Mouse (Mus musculus) mature B cell (primary cell): ENCODE data around the gene Prdm8.

Experiments used
- in situ Hi-C: fragments of 300-500 bp; cut with MboI; formaldehyde crosslinking; loops from 2 replicates; pipeline ENCODE4 v1.14.3; 2019

The Prdm8 gene

DNA sequence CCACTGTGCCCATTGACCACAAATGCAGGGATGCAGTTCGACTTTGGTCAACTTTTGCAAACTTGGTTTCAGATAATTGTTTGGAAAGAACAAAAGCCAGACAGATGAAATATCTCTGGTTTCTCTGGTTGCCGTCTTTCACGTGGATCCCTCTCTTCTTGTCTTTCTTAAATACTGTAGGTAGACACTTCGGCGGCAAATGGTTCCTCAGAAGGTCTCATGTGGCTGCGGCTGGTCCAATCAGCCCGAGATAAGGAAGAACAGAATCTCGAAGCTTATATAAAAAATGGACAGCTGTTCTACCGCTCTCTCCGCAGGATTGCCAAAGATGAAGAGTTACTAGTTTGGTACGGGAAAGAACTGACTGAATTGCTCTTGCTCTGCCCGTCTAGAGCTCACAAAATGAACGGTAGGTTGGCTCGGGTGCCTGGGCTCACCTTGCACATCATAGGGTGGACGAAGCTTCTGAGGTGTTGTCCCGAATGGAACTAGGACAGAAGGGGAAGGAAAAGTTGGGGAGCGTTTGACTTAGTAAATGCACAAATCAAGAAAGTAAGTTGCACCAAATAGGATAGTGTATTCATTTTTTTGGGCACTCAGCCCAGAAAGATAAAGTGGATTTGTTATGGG, 17.4 kb downstream of the Prdm8 start:
- in situ Hi-C loops: loop anchor here (25.0 kb wide), 1 partner anchor 1072 kb away; the partner anchor contains the start of gene Paqr3

DNA sequence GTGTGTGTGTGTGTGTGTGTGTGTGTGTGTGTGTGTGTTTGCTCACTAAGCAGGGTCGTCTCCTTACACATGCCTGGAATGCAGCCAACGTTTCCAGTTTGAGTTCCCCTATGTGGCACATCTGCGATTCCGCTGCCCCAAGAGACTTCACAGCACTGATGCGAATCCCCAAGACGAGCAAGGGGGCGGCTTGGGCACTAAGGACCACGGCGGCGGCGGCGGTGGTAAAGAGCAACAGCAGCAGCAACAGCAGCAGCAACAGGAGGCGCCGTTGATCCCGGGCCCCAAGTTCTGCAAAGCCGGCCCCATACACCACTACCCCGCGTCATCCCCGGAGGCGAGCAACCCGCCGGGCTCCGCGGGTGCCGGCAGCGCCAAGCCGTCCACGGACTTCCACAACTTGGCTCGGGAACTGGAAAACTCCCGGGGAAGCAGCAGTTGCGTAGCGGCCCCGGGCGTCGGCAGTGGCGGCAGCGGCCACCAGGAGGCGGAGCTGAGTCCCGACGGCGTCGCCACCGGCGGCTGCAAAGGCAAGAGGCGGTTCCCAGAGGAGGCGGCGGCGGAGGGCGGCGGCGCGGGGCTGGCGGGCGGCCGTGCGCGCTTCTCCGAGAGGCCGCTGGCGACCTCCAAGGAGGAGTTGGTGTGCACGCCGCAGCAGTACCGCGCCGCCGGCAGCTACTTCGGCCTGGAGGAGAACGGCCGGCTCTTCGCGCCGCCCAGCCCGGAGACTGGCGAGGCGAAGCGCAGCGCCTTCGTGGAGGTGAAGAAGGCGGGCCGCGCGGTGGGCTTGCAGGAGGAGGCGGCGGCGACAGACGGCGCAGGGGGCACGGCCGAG, 18.2 kb downstream of the Prdm8 start:
- in situ Hi-C loops: loop anchor here (25.0 kb wide), 1 partner anchor 1073 kb away; the partner anchor contains the start of gene Paqr3

GRCm38 (mm10) chr5:98185806-98186751, 19.1 kb downstream of the Prdm8 start:
- in situ Hi-C loops: loop anchor here (25.0 kb wide), 1 partner anchor 1074 kb away; the partner anchor contains the start of gene Paqr3

DNA sequence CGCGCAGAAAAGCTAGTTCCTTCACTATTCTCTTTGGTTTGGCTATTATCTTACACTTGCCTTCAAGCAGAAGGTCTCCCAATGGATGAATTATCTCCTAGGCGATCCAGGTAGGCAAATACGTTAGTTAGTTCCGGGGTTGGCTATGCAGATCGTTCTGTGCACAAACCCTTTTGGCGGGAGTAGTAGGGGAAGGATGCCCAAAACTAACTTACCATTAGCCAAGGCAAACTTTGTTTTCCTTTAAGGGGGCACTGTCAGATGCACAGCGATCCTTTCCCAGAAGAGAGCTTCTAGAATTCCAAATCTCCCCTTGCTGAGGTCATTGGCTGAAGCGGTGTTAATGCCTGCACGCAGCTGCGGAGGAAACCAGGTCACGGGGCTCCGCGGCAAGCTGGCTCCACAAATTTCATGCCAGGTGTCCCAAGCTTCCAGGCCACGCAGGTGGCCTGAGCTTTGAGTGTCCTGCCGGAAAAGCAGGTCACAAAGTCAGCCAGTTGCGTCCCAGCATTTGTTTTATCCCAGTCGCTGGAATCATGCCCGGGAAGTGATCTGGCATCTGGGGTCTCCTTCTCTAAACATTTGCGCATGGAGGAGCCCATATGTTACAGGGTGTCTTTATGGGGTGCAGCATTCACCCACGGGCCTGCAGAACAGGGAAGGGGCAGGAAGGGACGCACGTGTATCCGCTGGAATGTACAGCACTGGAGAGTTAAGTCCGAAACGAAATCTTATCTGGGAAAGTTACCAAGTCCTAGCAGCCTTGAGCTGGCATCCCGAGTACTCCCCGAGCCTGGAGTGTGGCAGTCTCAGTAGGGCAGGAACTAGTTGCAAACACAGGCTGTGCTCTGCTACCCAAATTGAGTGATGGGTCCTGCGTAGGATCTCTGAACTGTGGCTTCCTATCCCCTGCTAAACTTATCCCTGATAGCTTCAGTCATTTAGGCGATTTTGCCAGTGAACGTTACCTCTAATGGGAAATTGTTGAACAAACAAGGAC, 22.5 kb downstream of the Prdm8 start:
- in situ Hi-C loops: loop anchor here (25.0 kb wide), 1 partner anchor 1077 kb away; the partner anchor contains the start of gene Paqr3

- in situ Hi-C loops: loop anchor here (25.0 kb wide), 1 partner anchor 1080 kb away; the partner anchor contains the start of gene Paqr3
Observed at GRCm38 (mm10) chr5:98192295-98192983, 25.4 kb downstream of the Prdm8 start.

- in situ Hi-C loops: loop anchor here (25.0 kb wide), 1 partner anchor 1083 kb away; the partner anchor contains the start of gene Paqr3
Observed at GRCm38 (mm10) chr5:98194959-98195358, 28.0 kb downstream of the Prdm8 start.

DNA sequence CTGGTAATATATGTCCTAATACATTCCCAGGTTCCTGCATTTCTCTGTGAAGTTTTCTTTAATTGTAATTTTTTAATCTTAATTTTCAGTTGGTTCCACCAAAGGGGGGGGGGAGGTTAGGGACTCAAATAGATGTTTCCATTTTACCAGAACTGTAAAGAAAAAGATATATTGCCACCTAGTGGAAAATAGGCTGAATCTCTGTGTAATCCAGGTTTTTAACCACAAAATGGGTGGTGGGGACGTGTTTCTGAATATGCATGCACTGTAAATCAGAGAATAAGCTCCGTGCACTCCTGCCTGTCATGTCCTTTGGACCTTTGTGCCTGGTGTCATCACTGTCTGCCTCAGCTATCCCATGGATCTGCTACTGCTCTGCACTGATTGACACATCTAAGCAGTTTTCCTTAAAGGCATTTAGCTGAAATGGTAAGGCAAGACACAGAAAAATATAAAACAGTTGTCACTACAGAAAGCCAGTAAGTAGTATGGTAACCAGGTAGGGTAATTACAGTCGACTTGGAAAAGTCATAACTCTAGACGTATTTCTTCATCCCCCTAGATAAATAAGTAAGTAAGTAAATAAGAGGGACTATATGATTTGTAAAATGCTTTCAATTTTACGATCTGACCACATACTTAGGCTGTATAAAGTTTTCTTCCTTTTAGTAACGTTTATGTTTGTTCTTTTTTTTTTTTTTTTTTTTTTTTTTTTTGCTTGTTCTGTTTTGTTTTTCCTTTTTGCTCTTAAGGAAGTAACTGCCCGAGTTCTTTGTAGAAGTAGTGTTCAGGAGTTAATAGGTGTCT, 31.6 kb downstream of the Prdm8 start:
- in situ Hi-C loops: loop anchor here (25.0 kb wide), 1 partner anchor 1086 kb away; the partner anchor contains the start of gene Paqr3

DNA sequence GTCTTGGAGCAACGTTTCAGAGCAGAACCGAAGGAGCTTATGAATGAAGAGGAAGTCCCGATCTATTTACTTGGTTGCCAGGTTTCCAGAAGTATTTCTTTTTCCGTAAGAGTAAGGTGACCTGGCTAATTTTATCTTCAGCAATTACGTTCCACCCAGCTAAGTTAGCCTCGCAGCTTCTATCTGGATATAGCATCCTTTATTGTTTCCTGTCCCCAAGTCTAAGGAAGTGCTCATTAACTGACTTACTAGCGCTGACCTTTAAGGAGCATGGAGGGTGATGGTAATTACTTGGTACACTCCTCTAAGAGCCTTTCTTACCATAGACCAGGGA, 32.2 kb downstream of the Prdm8 start:
- in situ Hi-C loops: loop anchor here (25.0 kb wide), 1 partner anchor 1087 kb away; the partner anchor contains the start of gene Paqr3

GRCm38 (mm10) chr5:98201606-98202005, 34.6 kb downstream of the Prdm8 start:
- in situ Hi-C loops: no loop called here

DNA sequence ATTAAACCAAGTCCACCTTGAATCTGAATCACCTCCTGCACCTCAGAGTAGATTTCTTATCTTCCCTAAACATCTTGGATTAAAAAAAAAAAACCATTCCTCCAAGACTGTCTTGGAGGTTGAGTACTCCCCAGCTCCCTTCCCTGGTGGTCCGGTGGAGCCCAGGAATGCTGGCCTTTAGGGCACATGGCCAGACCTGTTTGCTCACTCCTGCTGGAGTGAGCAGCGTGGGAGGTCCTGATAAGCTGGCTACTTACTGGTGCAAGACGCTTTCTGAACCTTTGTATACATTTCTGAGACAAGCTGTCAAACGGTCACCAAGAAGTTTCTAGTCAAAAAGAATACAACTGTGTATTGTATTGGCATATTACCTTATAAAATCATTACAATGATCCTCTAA, 36.0 kb downstream of the Prdm8 start:
- in situ Hi-C loops: no loop called here

GRCm38 (mm10) chr5:98212501-98212900, 45.5 kb downstream of the Prdm8 start:
- in situ Hi-C loops: no loop called here

DNA sequence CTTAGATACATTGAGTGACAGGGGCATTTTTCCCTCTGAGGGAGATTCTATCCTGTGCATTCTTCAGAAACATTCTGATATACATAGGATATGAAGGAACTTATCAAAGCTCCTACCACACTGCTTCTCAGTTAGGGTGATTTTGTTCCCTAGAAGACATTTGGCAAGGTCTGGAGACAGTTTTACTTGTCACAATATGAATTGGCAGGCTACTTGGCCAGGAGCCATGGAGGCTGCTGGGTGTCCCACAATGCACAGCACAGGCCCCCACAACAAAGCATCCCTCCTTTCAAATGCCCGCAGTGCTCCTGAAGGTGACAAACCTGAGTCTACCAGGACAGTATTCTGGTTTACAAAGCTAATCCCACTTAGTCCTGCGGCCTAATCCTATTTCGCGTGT, 55.0 kb downstream of the Prdm8 start:
- in situ Hi-C loops: no loop called here

DNA sequence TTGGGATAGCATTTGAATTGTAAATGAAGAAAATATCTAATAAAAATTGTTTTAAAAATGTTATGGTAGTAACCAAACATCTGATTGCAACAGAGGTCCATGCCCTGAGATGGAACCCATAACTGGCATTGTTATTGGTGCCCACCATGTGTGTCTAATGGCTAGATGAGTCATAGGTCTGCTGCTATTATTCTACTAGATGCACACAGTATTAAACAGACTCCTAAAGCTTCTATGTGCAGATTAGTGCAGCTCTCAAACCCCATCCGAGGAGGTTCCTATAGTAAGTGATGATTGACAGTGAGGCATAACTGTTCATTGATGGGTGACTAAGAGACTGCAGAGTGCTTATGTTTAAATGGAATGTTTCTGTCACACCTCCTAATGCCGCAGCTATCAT, 59.7 kb downstream of the Prdm8 start:
- in situ Hi-C loops: no loop called here

- in situ Hi-C loops: no loop called here
Observed at GRCm38 (mm10) chr5:98229456-98229855, 62.5 kb downstream of the Prdm8 start.

- in situ Hi-C loops: no loop called here
Observed at GRCm38 (mm10) chr5:98238466-98238865, 71.5 kb downstream of the Prdm8 start.
